Mouse (Mus musculus) hematopoietic multipotent progenitor cell, adult 10-12 weeks (in vitro differentiated cells): Measurements from ENCODE around the gene Zfp385a. TPM values are rescaled to one million over a fixed set of nuclear protein-coding genes. Genes with fewer than 3 reads are reported as not detected.

Experiments
- polyA plus RNA-seq: library from polyadenylated mRNA; stranded (reverse); fragments of >175 nt; gene quantifications from 2 replicates; pipeline ENCODE4 v1.2.3, GENCODE M21; 2012; ENCODE audit warnings: low replicate concordance

The Zfp385a gene
- polyA plus RNA-seq = 180 and 361 TPM in 2 replicates

GRCm38 (mm10) chr15:103339961-103340337, at the start of gene Zfp385a:
TSS of gene Zfp385a (minus strand) at chr15:103340093.

GRCm38 (mm10) chr15:103366376-103367149, 26.7 kb upstream of the Zfp385a start, which contains the start of gene Itga5:
TSS of gene Itga5 (minus strand) at chr15:103366763.

GRCm38 (mm10) chr15:103310365-103310910, 29.5 kb downstream of the Zfp385a start, which contains the start of gene Gpr84:
TSS of gene Gpr84 (minus strand) at chr15:103310612.

GRCm38 (mm10) chr15:103272419-103273279, 67.2 kb downstream of the Zfp385a start, which contains the start of gene Copz1:
TSS of gene Copz1 (plus strand) at chr15:103272714.

Other genes with a start within 250 kb of the Zfp385a start
- gene Smug1, start 173.0 kb downstream of the Zfp385a start, polyA plus RNA-seq = 5.7 and 7.2 TPM in 2 replicates
- 1.2 and 3.2 TPM in 2 replicates for gene Cbx5, start 100.3 kb downstream of the Zfp385a start, polyA plus RNA-seq
- 40.2 and 80.3 TPM in 2 replicates for gene Hnrnpa1, start 99.7 kb downstream of the Zfp385a start, polyA plus RNA-seq
- 24.0 and 33.2 TPM in 2 replicates for gene Nfe2, start 81.7 kb downstream of the Zfp385a start, polyA plus RNA-seq
- gene Copz1, start 67.4 kb downstream of the Zfp385a start, polyA plus RNA-seq = 13.2 and 36.2 TPM in 2 replicates
- gene Gpr84, start 29.5 kb downstream of the Zfp385a start, polyA plus RNA-seq = 0.13 and 0.15 TPM in 2 replicates
- gene Itga5, start 26.7 kb upstream of the Zfp385a start, polyA plus RNA-seq = 5.0 and 8.0 TPM in 2 replicates
- not detected in 2 replicates for gene Gtsf1, start 90.4 kb upstream of the Zfp385a start, polyA plus RNA-seq
- gene Gtsf2, start 108.4 kb upstream of the Zfp385a start, polyA plus RNA-seq = not detected in 2 replicates
- gene Nckap1l, start 113.7 kb upstream of the Zfp385a start, polyA plus RNA-seq = 24.4 and 46.7 TPM in 2 replicates
- gene Pde1b, start 162.9 kb upstream of the Zfp385a start, polyA plus RNA-seq = 26.6 and 53.7 TPM in 2 replicates
- 0.21 TPM in 1 of 2 replicates, not detected in the other for gene Ppp1r1a, start 197.9 kb upstream of the Zfp385a start, polyA plus RNA-seq
- not detected in 2 replicates for gene Glycam1, start 225.0 kb upstream of the Zfp385a start, polyA plus RNA-seq